Mouse (Mus musculus): ENCODE data around the gene Rad51d. TPM values are rescaled to one million over a fixed set of nuclear protein-coding genes. Genes with fewer than 3 reads are reported as not detected.

The Rad51d gene
- polyA plus RNA-seq, 1 experiment: 10.2 TPM

GRCm38 (mm10) chr11:82863488-82863931 lies 26.9 kb downstream of the Rad51d start:
- Histone ChIP-seq H3K36me3 (ENCODE audit: control insufficient read depth, insufficient read depth, low read length) (no peaks in the 10 kb centered on the region), H3K27me3 (ENCODE audit: control insufficient read depth, insufficient read depth, low read length) (no peaks in the 10 kb centered on the region), H3K4me3 (ENCODE audit: low read depth, low read length) (no peak overlapping the region), H3K27ac (ENCODE audit: insufficient read depth, low read depth, low read length) (no peak overlapping the region), H3K4me1 (ENCODE audit: control insufficient read depth, insufficient read depth, insufficient read length, low read length) (peaks cover 12% of the 10 kb centered on the region; the same call in 1 of the 2 replicates)
- TF ChIP-seq CTCF (IDR thresholded peaks at IDR 0.05; ENCODE audit: extremely low read depth, insufficient read length, insufficient replicate concordance, low read depth, low read length): no peak
- TF ChIP-seq POLR2A (IDR thresholded peaks at IDR 0.05; ENCODE audit: low read depth, low read length): no peak
- 19% methylated on average over 4 of the region's 4 CpGs for WGBS

GRCm38 (mm10) chr11:82863059-82863458 lies 27.4 kb downstream of the Rad51d start:
- Histone ChIP-seq H3K4me1 (ENCODE audit: control insufficient read depth, insufficient read depth, insufficient read length, low read length) (peaks cover 12% of the 10 kb centered on the region; the same call in 1 of the 2 replicates), H3K4me3 (ENCODE audit: low read depth, low read length) (no peak overlapping the region), H3K27ac (ENCODE audit: insufficient read depth, low read depth, low read length) (no peak overlapping the region), H3K36me3 (ENCODE audit: control insufficient read depth, insufficient read depth, low read length) (no peaks in the 10 kb centered on the region), H3K27me3 (ENCODE audit: control insufficient read depth, insufficient read depth, low read length) (no peaks in the 10 kb centered on the region)
- 31% methylated on average over 2 of the region's 2 CpGs for WGBS
- TF ChIP-seq CTCF (IDR thresholded peaks at IDR 0.05; ENCODE audit: extremely low read depth, insufficient read length, insufficient replicate concordance, low read depth, low read length) (no peak), POLR2A (IDR thresholded peaks at IDR 0.05; ENCODE audit: low read depth, low read length) (no peak)

GRCm38 (mm10) chr11:82862638-82863037 lies 27.8 kb downstream of the Rad51d start:
- Histone ChIP-seq H3K4me1 (ENCODE audit: control insufficient read depth, insufficient read depth, insufficient read length, low read length) (peaks cover 12% of the 10 kb centered on the region; the same call in 1 of the 2 replicates), H3K4me3 (ENCODE audit: low read depth, low read length) (no peak overlapping the region), H3K27ac (ENCODE audit: insufficient read depth, low read depth, low read length) (no peak overlapping the region), H3K27me3 (ENCODE audit: control insufficient read depth, insufficient read depth, low read length) (no peaks in the 10 kb centered on the region), H3K36me3 (ENCODE audit: control insufficient read depth, insufficient read depth, low read length) (no peaks in the 10 kb centered on the region)
- 77% methylated on average over 9 of the region's 9 CpGs for WGBS
- TF ChIP-seq POLR2A (IDR thresholded peaks at IDR 0.05; ENCODE audit: low read depth, low read length) (no peak), CTCF (IDR thresholded peaks at IDR 0.05; ENCODE audit: extremely low read depth, insufficient read length, insufficient replicate concordance, low read depth, low read length) (no peak)

- TF ChIP-seq CTCF (IDR thresholded peaks at IDR 0.05; ENCODE audit: extremely low read depth, insufficient read length, insufficient replicate concordance, low read depth, low read length) (no peak), POLR2A (IDR thresholded peaks at IDR 0.05; ENCODE audit: low read depth, low read length) (no peak)
- H3K4me1 ChIP-seq (ENCODE audit: control insufficient read depth, insufficient read depth, insufficient read length, low read length): peaks cover 12% of the 10 kb centered on the region; the same call in 1 of the 2 replicates
- no peaks in the 10 kb centered on the region for H3K27me3 ChIP-seq (ENCODE audit: control insufficient read depth, insufficient read depth, low read length)
- H3K27ac ChIP-seq (ENCODE audit: insufficient read depth, low read depth, low read length): no peak overlapping the region
- no peaks in the 10 kb centered on the region for H3K36me3 ChIP-seq (ENCODE audit: control insufficient read depth, insufficient read depth, low read length)
- H3K4me3 ChIP-seq (ENCODE audit: low read depth, low read length): no peak overlapping the region
- 27% methylated on average over 8 of the region's 8 CpGs for WGBS
Measured at GRCm38 (mm10) chr11:82861558-82861957, 28.9 kb downstream of the Rad51d start.

- no peaks in the 10 kb centered on the region for H3K27me3 ChIP-seq (ENCODE audit: control insufficient read depth, insufficient read depth, low read length)
- no peaks in the 10 kb centered on the region for H3K36me3 ChIP-seq (ENCODE audit: control insufficient read depth, insufficient read depth, low read length)
- peaks cover 12% of the 10 kb centered on the region; the same call in 1 of the 2 replicates for H3K4me1 ChIP-seq (ENCODE audit: control insufficient read depth, insufficient read depth, insufficient read length, low read length)
- TF ChIP-seq CTCF (IDR thresholded peaks at IDR 0.05; ENCODE audit: extremely low read depth, insufficient read length, insufficient replicate concordance, low read depth, low read length) (no peak), POLR2A (IDR thresholded peaks at IDR 0.05; ENCODE audit: low read depth, low read length) (no peak)
- no peak overlapping the region for H3K4me3 ChIP-seq (ENCODE audit: low read depth, low read length)
- 79% methylated on average over 6 of the region's 6 CpGs for WGBS
- H3K27ac ChIP-seq (ENCODE audit: insufficient read depth, low read depth, low read length): no peak overlapping the region
Measured at GRCm38 (mm10) chr11:82860759-82861158, 29.7 kb downstream of the Rad51d start.

GRCm38 (mm10) chr11:82857307-82857848 lies 33.0 kb downstream of the Rad51d start:
- TF ChIP-seq POLR2A (IDR thresholded peaks at IDR 0.05; ENCODE audit: low read depth, low read length) (no peak), CTCF (IDR thresholded peaks at IDR 0.05; ENCODE audit: extremely low read depth, insufficient read length, insufficient replicate concordance, low read depth, low read length) (no peak)
- 78% methylated on average over 13 of the region's 13 CpGs for WGBS
- H3K27me3 ChIP-seq (ENCODE audit: control insufficient read depth, insufficient read depth, low read length): no peaks in the 10 kb centered on the region
- H3K27ac ChIP-seq (ENCODE audit: insufficient read depth, low read depth, low read length): no peak overlapping the region
- peaks cover 10% of the 10 kb centered on the region; the same call in 1 of the 2 replicates for H3K4me1 ChIP-seq (ENCODE audit: control insufficient read depth, insufficient read depth, insufficient read length, low read length)
- H3K4me3 ChIP-seq (ENCODE audit: low read depth, low read length): no peak overlapping the region
- H3K36me3 ChIP-seq (ENCODE audit: control insufficient read depth, insufficient read depth, low read length): no peaks in the 10 kb centered on the region

- Histone ChIP-seq H3K4me3 (ENCODE audit: low read depth, low read length) (no peak overlapping the region), H3K27me3 (ENCODE audit: control insufficient read depth, insufficient read depth, low read length) (no peaks in the 10 kb centered on the region), H3K36me3 (ENCODE audit: control insufficient read depth, insufficient read depth, low read length) (no peaks in the 10 kb centered on the region), H3K4me1 (ENCODE audit: control insufficient read depth, insufficient read depth, insufficient read length, low read length) (no peaks in the 10 kb centered on the region), H3K27ac (ENCODE audit: insufficient read depth, low read depth, low read length) (no peak overlapping the region)
- 90% methylated on average over 10 of the region's 10 CpGs for WGBS
- TF ChIP-seq POLR2A (IDR thresholded peaks at IDR 0.05; ENCODE audit: low read depth, low read length) (no peak), CTCF (IDR thresholded peaks at IDR 0.05; ENCODE audit: extremely low read depth, insufficient read length, insufficient replicate concordance, low read depth, low read length) (no peak)
Measured at GRCm38 (mm10) chr11:82856032-82856431, 34.4 kb downstream of the Rad51d start.
